Mouse (Mus musculus) thymus, adult 2 months (tissue): ENCODE results near the gene Cmss1. TPM values are rescaled to one million over a fixed set of nuclear protein-coding genes. Genes with fewer than 3 reads are reported as not detected.

ENCODE experiments used
- DNase-seq: peaks from one replicate; pipeline ENCODE4 v3.0.0; 2021
- H3K27ac ChIP-seq: fragments of 200-500 bp; 2 replicates; pipeline ENCODE4 v1.5.1; 2012; ENCODE audit warnings: low read length, control low read depth; ENCODE audit not compliant: control insufficient read depth, insufficient read depth
- H3K27me3 ChIP-seq: fragments of 200-500 bp; 2 replicates; pipeline ENCODE4 v1.6.1; 2012; ENCODE audit warnings: mild to moderate bottlenecking, low read length, moderate library complexity, mixed read lengths; ENCODE audit not compliant: control insufficient read depth, insufficient read depth
- H3K36me3 ChIP-seq: fragments of 200-500 bp; 2 replicates; pipeline ENCODE4 v1.6.1; 2012; ENCODE audit warnings: mild to moderate bottlenecking, low read length, moderate library complexity; ENCODE audit not compliant: control insufficient read depth, insufficient read depth
- H3K4me1 ChIP-seq: fragments of 200-500 bp; replicated peaks from 2 replicates; pipeline ENCODE4 v1.6.1; 2012; ENCODE audit warnings: low read length; ENCODE audit not compliant: control insufficient read depth, insufficient read depth
- H3K4me3 ChIP-seq: fragments of 200-500 bp; 2 replicates; pipeline ENCODE4 v1.5.1; 2012; ENCODE audit warnings: mild to moderate bottlenecking, low read length, control low read depth, moderate library complexity; ENCODE audit not compliant: control insufficient read depth, insufficient read depth
- CTCF ChIP-seq: fragments of 200-500 bp; IDR thresholded peaks from 2 replicates; pipeline ENCODE4 v1.5.1; 2012; ENCODE audit warnings: mild to moderate bottlenecking, control low read depth, low read length, moderate library complexity, borderline replicate concordance; ENCODE audit not compliant: control insufficient read depth, poor library complexity, insufficient read depth; ENCODE audit errors: extremely low read depth
- POLR2A ChIP-seq: fragments of 200-500 bp; IDR thresholded peaks from 2 replicates; pipeline ENCODE4 v1.6.1; 2012; ENCODE audit warnings: mild to moderate bottlenecking, low read length, control low read depth, moderate library complexity; ENCODE audit not compliant: control insufficient read depth, poor library complexity, insufficient read depth; ENCODE audit errors: extremely low read depth
- WGBS: fragments of 180-500 bp; shearing (Covaris S2); methylation state at CpG from one replicate; pipeline ENCODE4 v1.1.7; 2018; 5-methylcytosine and 5-hydroxymethylcytosine counted together
- polyA plus RNA-seq: library from polyadenylated mRNA; depleted of rRNA; stranded (reverse); fragments of >200 nt; gene quantifications from 2 replicates; pipeline ENCODE4 v1.2.3, GENCODE M21; 2012

Cmss1 gene
- polyA plus RNA-seq, 1 experiment: 6.2 TPM

GRCm38 (mm10) chr16:57563453-57563852 lies 43.2 kb downstream of the Cmss1 start:
- WGBS: 91% methylated on average over 3 of the region's 3 CpGs
- Histone ChIP-seq H3K27me3 (no peaks in the 10 kb centered on the region), H3K27ac (no peak overlapping the region), H3K4me3 (no peak overlapping the region), H3K36me3 (no peaks in the 10 kb centered on the region), H3K4me1 (peaks cover 2% of the 10 kb centered on the region; the same call in 1 of the 2 replicates)
- no peak for DNase-seq
- TF ChIP-seq POLR2A: no peak
- TF ChIP-seq CTCF: no peak

- Histone ChIP-seq H3K27ac (no peak overlapping the region), H3K4me1 (no peaks in the 10 kb centered on the region; the same call in 1 of the 2 replicates), H3K4me3 (no peak overlapping the region), H3K36me3 (no peaks in the 10 kb centered on the region), H3K27me3 (no peaks in the 10 kb centered on the region)
- TF ChIP-seq POLR2A (no peak), CTCF (no peak)
- no peak for DNase-seq
- 100% methylated on average over 1 of the region's 1 CpGs for WGBS
Measured at GRCm38 (mm10) chr16:57560185-57560584, 46.5 kb downstream of the Cmss1 start.

DNA sequence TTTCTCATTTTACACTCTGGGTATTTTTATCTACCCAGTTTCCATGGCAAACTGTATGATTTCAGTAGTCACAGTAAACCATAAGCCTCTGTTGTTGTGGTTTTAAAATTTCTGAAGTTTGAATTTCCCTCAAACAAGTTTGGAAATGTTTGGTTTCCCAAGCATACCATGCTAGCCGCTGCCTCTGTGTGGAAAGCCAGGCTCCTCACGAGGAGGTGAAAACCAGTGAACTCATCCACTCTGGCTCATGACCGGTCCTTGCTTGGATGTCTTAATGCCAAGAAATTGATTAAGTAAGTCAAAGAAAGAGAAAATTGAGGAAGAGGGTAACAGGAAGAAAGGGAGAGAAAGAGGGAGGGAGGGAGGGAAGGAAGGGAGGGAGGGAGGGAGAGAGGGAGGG lies 48.4 kb downstream of the Cmss1 start:
- TF ChIP-seq POLR2A: no peak
- TF ChIP-seq CTCF: no peak
- 73% methylated on average over 3 of the region's 3 CpGs for WGBS
- Histone ChIP-seq H3K27ac (no peak overlapping the region), H3K36me3 (no peaks in the 10 kb centered on the region), H3K4me1 (no peaks in the 10 kb centered on the region; the same call in 1 of the 2 replicates), H3K4me3 (no peak overlapping the region), H3K27me3 (no peaks in the 10 kb centered on the region)
- DNase-seq: no peak

DNA sequence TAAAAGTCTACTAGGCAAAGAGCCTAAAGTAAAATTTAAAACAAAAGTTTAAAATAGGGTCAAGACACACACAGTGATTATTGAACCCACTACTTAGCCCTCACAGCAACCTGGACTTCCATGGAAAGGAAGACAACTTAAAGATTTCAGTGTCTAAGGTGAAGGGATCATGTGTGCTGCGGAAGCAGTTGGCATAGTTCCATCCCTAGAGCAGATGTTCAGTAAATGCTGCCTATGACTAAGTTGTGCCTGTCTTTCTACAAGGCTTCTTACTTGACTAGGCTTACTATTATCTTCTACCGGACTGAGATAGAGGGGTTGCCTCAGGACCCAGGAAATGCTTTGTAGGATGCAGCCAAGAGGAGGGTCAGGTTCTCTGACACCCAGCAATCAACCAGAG lies 50.4 kb downstream of the Cmss1 start:
- Histone ChIP-seq H3K36me3 (no peaks in the 10 kb centered on the region), H3K4me3 (no peak overlapping the region), H3K27ac (no peak overlapping the region), H3K27me3 (no peaks in the 10 kb centered on the region), H3K4me1 (no peaks in the 10 kb centered on the region; the same call in 1 of the 2 replicates)
- no peak for TF ChIP-seq POLR2A
- no peak for TF ChIP-seq CTCF
- DNase-seq: no peak
- 87% methylated on average over 2 of the region's 2 CpGs for WGBS

- TF ChIP-seq CTCF: no peak
- no peak for TF ChIP-seq POLR2A
- H3K4me3 ChIP-seq: no peak overlapping the region
- H3K4me1 ChIP-seq: no peaks in the 10 kb centered on the region; the same call in 1 of the 2 replicates
- no peak overlapping the region for H3K27ac ChIP-seq
- H3K27me3 ChIP-seq: no peaks in the 10 kb centered on the region
- DNase-seq: no peak
- no peaks in the 10 kb centered on the region for H3K36me3 ChIP-seq
- 82% methylated on average over 4 of the region's 4 CpGs for WGBS
Measured at GRCm38 (mm10) chr16:57555667-57556066, 51.0 kb downstream of the Cmss1 start.

DNA sequence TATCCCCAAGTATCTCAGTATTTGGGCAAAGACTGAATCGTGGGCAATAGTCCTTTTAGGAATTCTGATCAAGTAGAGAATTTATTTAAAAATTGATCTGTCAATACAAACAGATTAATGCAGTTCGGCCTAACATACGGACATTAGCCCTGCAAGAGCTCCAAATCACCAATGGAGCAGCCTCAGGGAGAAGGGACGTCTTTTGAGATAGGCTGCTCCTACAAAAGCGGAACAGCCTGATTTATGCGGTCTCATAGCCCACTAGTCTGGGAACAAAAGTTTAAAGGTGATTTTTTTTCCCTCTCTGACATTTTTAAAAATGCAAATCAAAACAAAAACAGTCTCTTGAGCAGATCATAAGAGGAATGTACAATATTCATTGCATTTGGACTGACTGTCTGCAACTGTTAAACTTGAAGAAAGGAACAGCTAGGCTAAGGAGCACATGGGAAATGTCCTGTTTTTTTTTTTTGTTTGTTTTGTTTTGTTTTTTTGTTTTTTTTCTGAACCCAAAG lies 51.7 kb downstream of the Cmss1 start:
- no peaks in the 10 kb centered on the region for H3K36me3 ChIP-seq
- no peaks in the 10 kb centered on the region; the same call in 1 of the 2 replicates for H3K4me1 ChIP-seq
- 94% methylated on average over 6 of the region's 6 CpGs for WGBS
- H3K4me3 ChIP-seq: no peak overlapping the region
- TF ChIP-seq CTCF (no peak), POLR2A (no peak)
- no peak for DNase-seq
- no peak overlapping the region for H3K27ac ChIP-seq
- no peaks in the 10 kb centered on the region for H3K27me3 ChIP-seq

GRCm38 (mm10) chr16:57553235-57553634 lies 53.4 kb downstream of the Cmss1 start:
- Histone ChIP-seq H3K4me3 (no peak overlapping the region), H3K27me3 (no peaks in the 10 kb centered on the region), H3K4me1 (peaks cover 2% of the 10 kb centered on the region; the same call in 1 of the 2 replicates), H3K27ac (no peak overlapping the region), H3K36me3 (no peaks in the 10 kb centered on the region)
- TF ChIP-seq POLR2A (no peak), CTCF (no peak)
- DNase-seq: no peak
